In genomic region chr17:25418926-25419325, GRCm38 (mm10) we compare ENCODE assay signal across 9 mouse cellular contexts. TPM values are rescaled to one million over a fixed set of nuclear protein-coding genes. Genes with fewer than 3 reads are reported as not detected.
DNase-seq lines count a peak whose midpoint lies in the region; ATAC-seq and TF ChIP-seq lines count a peak whose summit lies in the region.
"Had no signal": no experiment of that assay in that cellular context is flagged by ENCODE, and none has a peak within 500 bp of the region (broad histone marks: within the 10 kb centered on the region; RNA-seq: fewer than 3 reads in every experiment).

No protein-coding gene starts in this region.

- peak; percentile 55 to 72 for DNase-seq in layer of hippocampus, adult 2 months (ENCODE audit: low spot score in 2 of 2)
- no peak for DNase-seq in layer of hippocampus, postnatal 25 days (ENCODE audit: extremely low spot score in 1 of 2, low spot score in 1 of 2)
- peak; percentile 87 for DNase-seq in embryonic facial prominence, embryonic 14.5 days (ENCODE audit: low spot score)
- peak; percentile 71 for DNase-seq in midbrain, postnatal 0 days (ENCODE audit: low spot score)
- DNase-seq in cerebellum, adult 18-20 months: no peak
- DNase-seq in thymus, postnatal 4 days: no peak
- no peak for DNase-seq in kidney, postnatal 36 days

- no peak for TF ChIP-seq CTCF in layer of hippocampus, adult 2 months (conservative IDR thresholded peaks at IDR 0.05)
- no peak for TF ChIP-seq CTCF in midbrain, postnatal 0 days (IDR thresholded peaks at IDR 0.05)

- H3K4me1 ChIP-seq in embryonic facial prominence, embryonic 14.5 days (ENCODE audit: control insufficient read depth, insufficient read depth, low read length): peaks cover 35% of the 10 kb centered on the region
- H3K4me1 ChIP-seq in hindbrain, embryonic 15.5 days (replicated peaks): peaks cover 56% of the 10 kb centered on the region
- H3K4me1 ChIP-seq in midbrain, postnatal 0 days (ENCODE audit: insufficient read depth, low read length): peaks cover 24% of the 10 kb centered on the region

- H3K4me2 ChIP-seq in embryonic facial prominence, embryonic 14.5 days (ENCODE audit: low read depth, low read length): no peak overlapping the region
- 0 out of 2 replicates have a peak overlapping the region, but pooled peaks have one; percentile 7 for H3K4me2 ChIP-seq in hindbrain, embryonic 15.5 days
- peak overlapping the region; percentile 20; the same call in 1 of the 2 replicates for H3K4me2 ChIP-seq in midbrain, postnatal 0 days (ENCODE audit: low read depth, low read length, poor library complexity, severe bottlenecking)

- H3K27ac ChIP-seq in layer of hippocampus, adult 2 months: peak overlapping the region; percentile 80
- H3K27ac ChIP-seq in embryonic facial prominence, embryonic 14.5 days (replicated peaks; ENCODE audit: low read depth, low read length): no peak overlapping the region
- peak overlapping the region; percentile 61 for H3K27ac ChIP-seq in hindbrain, embryonic 15.5 days (replicated peaks)
- peak overlapping the region; percentile 77 for H3K27ac ChIP-seq in midbrain, postnatal 0 days (ENCODE audit: low read depth, low read length)

- no peaks in the 10 kb centered on the region for H3K9me3 ChIP-seq in embryonic facial prominence, embryonic 14.5 days (ENCODE audit: control insufficient read depth, low read length)
- no peaks in the 10 kb centered on the region for H3K9me3 ChIP-seq in hindbrain, embryonic 15.5 days
- no peaks in the 10 kb centered on the region for H3K9me3 ChIP-seq in midbrain, postnatal 0 days (ENCODE audit: low read length)

- no peaks in the 10 kb centered on the region for H3K27me3 ChIP-seq in embryonic facial prominence, embryonic 14.5 days (replicated peaks; ENCODE audit: control insufficient read depth, insufficient read depth, low read length)
- no peaks in the 10 kb centered on the region for H3K27me3 ChIP-seq in hindbrain, embryonic 15.5 days
- H3K27me3 ChIP-seq in midbrain, postnatal 0 days (ENCODE audit: insufficient read depth, low read length): no peaks in the 10 kb centered on the region

- no peak overlapping the region for H3K9ac ChIP-seq in embryonic facial prominence, embryonic 14.5 days (ENCODE audit: low read depth, low read length)
- no peak overlapping the region for H3K9ac ChIP-seq in hindbrain, embryonic 15.5 days
- no peak overlapping the region for H3K9ac ChIP-seq in midbrain, postnatal 0 days (replicated peaks; ENCODE audit: low read length, poor library complexity, severe bottlenecking)

- no peak overlapping the region for H3K4me3 ChIP-seq in layer of hippocampus, adult 2 months
- no peak overlapping the region for H3K4me3 ChIP-seq in embryonic facial prominence, embryonic 14.5 days (ENCODE audit: low read depth, low read length)
- no peak overlapping the region for H3K4me3 ChIP-seq in hindbrain, embryonic 15.5 days
- H3K4me3 ChIP-seq in midbrain, postnatal 0 days (ENCODE audit: low read depth, low read length): no peak overlapping the region

- H3K36me3 ChIP-seq in embryonic facial prominence, embryonic 14.5 days (ENCODE audit: control insufficient read depth, insufficient read depth, low read length): no peaks in the 10 kb centered on the region
- no peaks in the 10 kb centered on the region for H3K36me3 ChIP-seq in hindbrain, embryonic 15.5 days
- H3K36me3 ChIP-seq in midbrain, postnatal 0 days (ENCODE audit: insufficient read depth, low read length): 0 out of 2 replicates have a peak, but pooled peaks cover 8% of the 10 kb centered on the region

- peak; percentile 80 for ATAC-seq in embryonic facial prominence, embryonic 14.5 days (ENCODE audit: low read depth)
- 0 out of 2 replicates have a peak, but pooled peaks have one; percentile 49 for ATAC-seq in hindbrain, embryonic 15.5 days (ENCODE audit: low FRiP score, low read depth)
- 0 out of 2 replicates have a peak, but pooled peaks have one; percentile 25 for ATAC-seq in midbrain, postnatal 0 days (ENCODE audit: low FRiP score)
- ATAC-seq: intestine, postnatal 0 days had no signal

- WGBS in embryonic facial prominence, embryonic 14.5 days: 41% methylated on average over 9 of the region's 9 CpGs
- WGBS in hindbrain, embryonic 15.5 days: 14% methylated on average over 9 of the region's 9 CpGs
- 15% methylated on average over 9 of the region's 9 CpGs for WGBS in midbrain, postnatal 0 days

RNA-seq across cellular contexts. Expression of gene Cacna1h, which starts 14.7 kb away (rescaled TPM):
- 100 to 1,000 TPM; 121 to 142 TPM for total RNA-seq in layer of hippocampus, adult 2 months (2021)
- total RNA-seq in layer of hippocampus, postnatal 25 days (2021): 100 to 1,000 TPM in 1 of 2 experiments, 10 to 100 TPM in 1; 91.0 to 119 TPM
- 4.9 and 5.2 TPM in 2 replicates for polyA plus RNA-seq in embryonic facial prominence, embryonic 14.5 days (2014; fragmentation: Nextera tagmentation; extraction: Ambion mirVana)
- polyA plus RNA-seq in hindbrain, embryonic 15.5 days (2015; fragmentation: Nextera tagmentation; extraction: Ambion mirVana): 10.0 and 10.6 TPM in 2 replicates
- total RNA-seq in midbrain, postnatal 0 days (2014; rRNA removed): 117 and 164 TPM in 2 replicates
- polyA plus RNA-seq in midbrain, postnatal 0 days (2015; fragmentation: Nextera tagmentation; extraction: Ambion mirVana): 7.6 and 9.5 TPM in 2 replicates

RNA-seq across cellular contexts. Expression of gene Tekt4, which starts 35.5 kb away (rescaled TPM):
- total RNA-seq in layer of hippocampus, adult 2 months (2021): 1 to 10 TPM; 1.8 to 2.0 TPM
- total RNA-seq in layer of hippocampus, postnatal 25 days (2021): 1 to 10 TPM; 1.7 to 2.4 TPM
- 0.22 and 3.0 TPM in 2 replicates for polyA plus RNA-seq in embryonic facial prominence, embryonic 14.5 days (2014; fragmentation: Nextera tagmentation; extraction: Ambion mirVana)
- 1.1 and 1.3 TPM in 2 replicates for polyA plus RNA-seq in hindbrain, embryonic 15.5 days (2015; fragmentation: Nextera tagmentation; extraction: Ambion mirVana)
- total RNA-seq in midbrain, postnatal 0 days (2014; rRNA removed): 1.9 and 5.2 TPM in 2 replicates
- polyA plus RNA-seq in midbrain, postnatal 0 days (2015; fragmentation: Nextera tagmentation; extraction: Ambion mirVana): 2.1 and 2.3 TPM in 2 replicates
- polyA plus RNA-seq: intestine, postnatal 0 days had no signal

RNA-seq across cellular contexts. Expression of gene Tpsg1, which starts 49.9 kb away (rescaled TPM):
- total RNA-seq in layer of hippocampus, adult 2 months (2021): not detected
- not detected for total RNA-seq in layer of hippocampus, postnatal 25 days (2021)
- polyA plus RNA-seq in embryonic facial prominence, embryonic 14.5 days (2014; fragmentation: Nextera tagmentation; extraction: Ambion mirVana): 8.0 and 9.5 TPM in 2 replicates
- 0.64 and 0.79 TPM in 2 replicates for polyA plus RNA-seq in hindbrain, embryonic 15.5 days (2015; fragmentation: Nextera tagmentation; extraction: Ambion mirVana)
- not detected in 2 replicates for total RNA-seq in midbrain, postnatal 0 days (2014; rRNA removed)
- polyA plus RNA-seq in midbrain, postnatal 0 days (2015; fragmentation: Nextera tagmentation; extraction: Ambion mirVana): 1.0 and 1.2 TPM in 2 replicates

RNA-seq across cellular contexts. Expression of gene Tpsb2, which starts 52.8 kb away (rescaled TPM):
- under 1 TPM in 1 of 2 experiments, not detected in 1; 0.82 TPM for total RNA-seq in layer of hippocampus, adult 2 months (2021)
- total RNA-seq in layer of hippocampus, postnatal 25 days (2021): 1 to 10 TPM in 1 of 2 experiments, under 1 TPM in 1; 0.35 to 1.2 TPM
- polyA plus RNA-seq in embryonic facial prominence, embryonic 14.5 days (2014; fragmentation: Nextera tagmentation; extraction: Ambion mirVana): 47.8 and 101 TPM in 2 replicates
- 0.14 and 0.23 TPM in 2 replicates for polyA plus RNA-seq in hindbrain, embryonic 15.5 days (2015; fragmentation: Nextera tagmentation; extraction: Ambion mirVana)
- total RNA-seq in midbrain, postnatal 0 days (2014; rRNA removed): 0.28 and 1.8 TPM in 2 replicates
- 0.60 and 1.0 TPM in 2 replicates for polyA plus RNA-seq in midbrain, postnatal 0 days (2015; fragmentation: Nextera tagmentation; extraction: Ambion mirVana)

Comparison
In these comparisons a context has a peak if more than half of its experiments do, and no peak if none do; other contexts are left out.
1. DNase-seq: peak in layer of hippocampus, adult 2 months (2 of 2), embryonic facial prominence, embryonic 14.5 days (single experiment) and midbrain, postnatal 0 days (single experiment); none in layer of hippocampus, postnatal 25 days (0 of 2), cerebellum, adult 18-20 months (0 of 2), thymus, postnatal 4 days (single experiment) and kidney, postnatal 36 days (0 of 2).
2. ATAC-seq: peak in every context shown above with its lines; median percentile 80 in embryonic facial prominence, embryonic 14.5 days; 49 in hindbrain, embryonic 15.5 days; 25 in midbrain, postnatal 0 days.